Mouse (Mus musculus): ENCODE results near the gene Tox3. TPM values are rescaled to one million over a fixed set of nuclear protein-coding genes. Genes with fewer than 3 reads are reported as not detected.

Tox3 gene
- polyA plus RNA-seq, 1 experiment from 2014 or later, result 7.9 TPM

- H3K4me1 ChIP-seq, result peaks cover 37% of the 10 kb centered on the region
- 77% methylated on average over 2 of the region's 2 CpGs for WGBS
These were observed 4.8 kb upstream of the Tox3 start for GRCm38 (mm10) chr8:90352991-90353390.

GRCm38 (mm10) chr8:90349709-90350562 lies 1.8 kb upstream of the Tox3 start:
- peaks cover 55% of the 10 kb centered on the region for H3K4me1 ChIP-seq
- H3K27me3 ChIP-seq (replicated peaks; ENCODE audit: low read depth, poor library complexity, severe bottlenecking), result peaks cover 39% of the 10 kb centered on the region
- DNase-seq (ENCODE audit: low spot score), result peak; percentile 38
- no peaks in the 10 kb centered on the region for H3K9me3 ChIP-seq
- H3K36me3 ChIP-seq (replicated peaks), result no peaks in the 10 kb centered on the region
- H3K27ac ChIP-seq (replicated peaks), result no peak overlapping the region
- no peak overlapping the region for H3K4me3 ChIP-seq
- 16% methylated on average over 13 of the region's 13 CpGs for WGBS

More at GRCm38 (mm10) chr8:90352991-90353390, 4.8 kb upstream of the Tox3 start:
- Histone ChIP-seq H3K27ac (replicated peaks) (no peak overlapping the region), H3K36me3 (replicated peaks) (no peaks in the 10 kb centered on the region), H3K9me3 (no peaks in the 10 kb centered on the region), H3K4me3 (no peak overlapping the region), H3K27me3 (replicated peaks; ENCODE audit: low read depth, poor library complexity, severe bottlenecking) (peaks cover 30% of the 10 kb centered on the region)
- no peak for DNase-seq (ENCODE audit: low spot score)

GRCm38 (mm10) chr8:90348926-90349683 lies 962 bp upstream of the Tox3 start:
- no peak for DNase-seq (ENCODE audit: low spot score)
- Histone ChIP-seq H3K4me3 (peak overlapping the region; percentile 86), H3K36me3 (replicated peaks) (no peaks in the 10 kb centered on the region), H3K27ac (replicated peaks) (peak overlapping the region; percentile 94), H3K9me3 (no peaks in the 10 kb centered on the region), H3K4me1 (peaks cover 54% of the 10 kb centered on the region), H3K27me3 (replicated peaks; ENCODE audit: low read depth, poor library complexity, severe bottlenecking) (peaks cover 39% of the 10 kb centered on the region)
- WGBS, result 11% methylated on average over 11 of the region's 11 CpGs

- DNase-seq (ENCODE audit: low spot score), result peak; percentile 65
- Histone ChIP-seq H3K27me3 (replicated peaks; ENCODE audit: low read depth, poor library complexity, severe bottlenecking) (peaks cover 39% of the 10 kb centered on the region), H3K36me3 (replicated peaks) (no peaks in the 10 kb centered on the region; the same call in 1 of the 2 replicates), H3K4me1 (peaks cover 45% of the 10 kb centered on the region), H3K4me3 (peak overlapping the region; percentile 86), H3K27ac (replicated peaks) (peak overlapping the region; percentile 94), H3K9me3 (no peaks in the 10 kb centered on the region)
- WGBS, result under 1% methylated on average over 66 of the region's 66 CpGs
These were observed 464 bp downstream of the Tox3 start for GRCm38 (mm10) chr8:90347581-90348177.

GRCm38 (mm10) chr8:90346880-90347535 lies 1.1 kb downstream of the Tox3 start:
- H3K27me3 ChIP-seq (replicated peaks; ENCODE audit: low read depth, poor library complexity, severe bottlenecking), result peaks cover 39% of the 10 kb centered on the region
- peaks cover 45% of the 10 kb centered on the region for H3K4me1 ChIP-seq
- peaks cover 3% of the 10 kb centered on the region; the same call in 1 of the 2 replicates for H3K36me3 ChIP-seq (replicated peaks)
- peak overlapping the region; percentile 94 for H3K27ac ChIP-seq (replicated peaks)
- H3K9me3 ChIP-seq, result no peaks in the 10 kb centered on the region
- peak overlapping the region; percentile 86 for H3K4me3 ChIP-seq
- DNase-seq (ENCODE audit: low spot score), result peak; percentile 17
- 1% methylated on average over 21 of the region's 21 CpGs for WGBS

- peak overlapping the region; percentile 94 for H3K27ac ChIP-seq (replicated peaks)
- H3K9me3 ChIP-seq, result no peaks in the 10 kb centered on the region
- DNase-seq (ENCODE audit: low spot score), result peak; percentile 12
- peaks cover 3% of the 10 kb centered on the region; the same call in 1 of the 2 replicates for H3K36me3 ChIP-seq (replicated peaks)
- peaks cover 34% of the 10 kb centered on the region for H3K27me3 ChIP-seq (replicated peaks; ENCODE audit: low read depth, poor library complexity, severe bottlenecking)
- WGBS, result 37% methylated on average over 13 of the region's 13 CpGs
- H3K4me3 ChIP-seq, result peak overlapping the region; percentile 86
- H3K4me1 ChIP-seq, result peaks cover 45% of the 10 kb centered on the region
These were observed 1.8 kb downstream of the Tox3 start for GRCm38 (mm10) chr8:90346138-90346879.

GRCm38 (mm10) chr8:90330377-90331285 lies 17.5 kb downstream of the Tox3 start:
- Histone ChIP-seq H3K9me3 (no peaks in the 10 kb centered on the region), H3K27ac (replicated peaks) (no peak overlapping the region), H3K4me3 (no peak overlapping the region), H3K4me1 (peaks cover 8% of the 10 kb centered on the region; the same call in 1 of the 2 replicates), H3K36me3 (replicated peaks) (peaks cover 41% of the 10 kb centered on the region), H3K27me3 (replicated peaks; ENCODE audit: low read depth, poor library complexity, severe bottlenecking) (no peaks in the 10 kb centered on the region)
- DNase-seq (ENCODE audit: low spot score), result no peak
- WGBS, result 64% methylated on average over 7 of the region's 7 CpGs

GRCm38 (mm10) chr8:90323824-90324223 lies 24.3 kb downstream of the Tox3 start:
- Histone ChIP-seq H3K27me3 (replicated peaks; ENCODE audit: low read depth, poor library complexity, severe bottlenecking) (no peaks in the 10 kb centered on the region), H3K4me3 (no peak overlapping the region), H3K36me3 (replicated peaks) (peaks cover 9% of the 10 kb centered on the region), H3K27ac (replicated peaks) (no peak overlapping the region), H3K4me1 (peaks cover 5% of the 10 kb centered on the region; the same call in 1 of the 2 replicates), H3K9me3 (no peaks in the 10 kb centered on the region)
- 52% methylated on average over 4 of the region's 4 CpGs for WGBS
- no peak for DNase-seq (ENCODE audit: low spot score)

- peaks cover 14% of the 10 kb centered on the region for H3K36me3 ChIP-seq (replicated peaks)
- H3K27ac ChIP-seq (replicated peaks), result no peak overlapping the region
- no peaks in the 10 kb centered on the region for H3K9me3 ChIP-seq
- no peaks in the 10 kb centered on the region for H3K27me3 ChIP-seq (replicated peaks; ENCODE audit: low read depth, poor library complexity, severe bottlenecking)
- no peak overlapping the region for H3K4me3 ChIP-seq
- no peak for DNase-seq (ENCODE audit: low spot score)
- 88% methylated on average over 8 of the region's 8 CpGs for WGBS
- peaks cover 5% of the 10 kb centered on the region; the same call in 1 of the 2 replicates for H3K4me1 ChIP-seq
These were observed 25.3 kb downstream of the Tox3 start for GRCm38 (mm10) chr8:90322701-90323439.

- no peak for DNase-seq (ENCODE audit: low spot score)
These were observed 26.9 kb downstream of the Tox3 start for GRCm38 (mm10) chr8:90321255-90321654.

More at GRCm38 (mm10) chr8:90321255-90321654, 26.9 kb downstream of the Tox3 start:
- 90% methylated on average over 1 of the region's 1 CpGs for WGBS
- H3K9me3 ChIP-seq, result no peaks in the 10 kb centered on the region
- H3K27me3 ChIP-seq (replicated peaks; ENCODE audit: low read depth, poor library complexity, severe bottlenecking), result no peaks in the 10 kb centered on the region
- H3K4me1 ChIP-seq, result peaks cover 5% of the 10 kb centered on the region; the same call in 1 of the 2 replicates
- peaks cover 15% of the 10 kb centered on the region; the same call in 1 of the 2 replicates for H3K36me3 ChIP-seq (replicated peaks)
- H3K27ac ChIP-seq (replicated peaks), result no peak overlapping the region
- no peak overlapping the region for H3K4me3 ChIP-seq
